Mouse (Mus musculus): Measurements from ENCODE around the gene Hdac9. TPM values are rescaled to one million over a fixed set of nuclear protein-coding genes. Genes with fewer than 3 reads are reported as not detected.

The Hdac9 gene
- total RNA-seq, 2 experiments from 2014 or later = 3.6 to 4.0 TPM

DNA sequence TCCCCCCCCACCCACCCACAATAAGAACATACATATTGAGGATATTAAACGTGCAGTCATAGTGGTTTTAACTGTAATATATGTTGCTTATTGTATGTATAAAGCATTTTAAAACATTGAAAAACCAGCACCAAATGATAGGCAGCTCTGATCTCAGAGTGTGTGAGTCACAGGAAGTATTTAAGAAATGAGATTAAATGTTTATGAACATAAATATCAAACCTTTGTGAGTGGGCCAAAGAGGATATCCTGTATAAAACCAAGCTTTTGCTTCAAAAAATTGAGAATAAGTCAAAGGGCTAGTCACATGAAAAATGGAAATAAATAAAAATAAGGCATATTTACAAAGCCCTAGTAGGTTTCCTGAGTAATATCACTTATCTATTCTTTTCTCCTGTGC is 667.7 kb downstream of the Hdac9 start:
- no peak for DNase-seq (ENCODE audit: low spot score in 2 of 2)

DNA sequence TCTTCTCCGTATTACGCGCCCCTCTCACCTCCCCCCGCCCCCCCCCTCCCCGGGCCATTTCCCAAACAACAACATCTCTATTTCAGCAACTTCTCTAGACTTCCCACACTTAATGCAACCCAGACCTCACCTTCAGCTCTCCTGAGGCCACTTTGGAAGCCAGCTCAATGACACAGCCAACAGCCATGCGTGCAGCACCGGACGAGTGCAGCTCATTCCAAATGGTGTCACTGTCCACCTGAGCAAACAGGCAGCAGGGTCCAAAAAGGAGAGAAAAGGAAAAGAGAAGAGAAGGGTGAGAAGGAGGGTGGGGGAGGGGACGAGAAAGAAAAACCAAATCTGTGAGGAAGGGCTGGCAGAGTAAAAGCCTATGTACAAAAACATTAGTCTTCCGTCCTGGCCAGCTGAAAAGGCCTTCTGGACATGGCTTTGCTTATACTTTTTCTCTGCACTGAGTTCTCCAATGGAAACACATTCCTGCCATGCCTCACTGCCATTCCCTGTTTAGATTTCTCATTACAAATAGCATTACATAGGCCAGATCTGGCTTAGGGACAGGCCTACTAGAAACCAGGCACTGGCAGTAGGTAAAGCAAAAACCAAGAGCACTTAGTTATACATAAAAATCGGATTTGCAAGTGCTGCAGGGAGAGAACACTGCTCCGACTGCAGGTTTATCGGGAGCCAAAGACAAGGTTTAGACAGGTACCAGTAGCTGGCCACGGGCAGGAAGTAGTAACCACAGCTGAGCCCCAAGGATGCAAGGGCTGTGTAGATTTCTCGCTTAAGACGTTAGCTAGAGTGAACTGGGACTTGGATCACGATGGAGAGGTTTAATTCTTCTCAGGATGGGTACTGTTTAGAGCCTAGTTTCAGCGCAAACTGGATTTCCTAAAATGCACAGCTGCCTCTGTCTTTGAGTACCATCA is 668.4 kb downstream of the Hdac9 start:
- DNase-seq (ENCODE audit: low spot score in 2 of 2) = no peak

DNA sequence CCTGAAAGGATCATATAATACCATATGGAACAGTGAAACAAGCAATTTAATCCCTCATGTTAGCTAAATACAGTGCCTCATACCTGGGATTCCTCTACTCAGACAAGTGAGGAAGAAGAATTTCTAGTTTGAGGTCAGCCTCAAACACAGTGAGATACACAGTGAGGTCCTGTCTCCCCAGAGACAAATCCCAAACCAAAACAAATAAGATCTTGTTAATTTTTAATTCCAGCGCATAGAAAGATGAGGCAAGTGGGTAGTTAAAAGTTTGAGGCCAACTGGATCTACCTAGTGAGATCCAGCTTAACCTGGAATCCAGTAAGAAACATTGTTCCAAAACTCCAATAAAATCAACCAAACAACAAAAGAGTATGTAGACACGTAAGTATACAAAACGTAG is 678.1 kb downstream of the Hdac9 start:
- no peak for DNase-seq (ENCODE audit: low spot score in 2 of 2)

DNA sequence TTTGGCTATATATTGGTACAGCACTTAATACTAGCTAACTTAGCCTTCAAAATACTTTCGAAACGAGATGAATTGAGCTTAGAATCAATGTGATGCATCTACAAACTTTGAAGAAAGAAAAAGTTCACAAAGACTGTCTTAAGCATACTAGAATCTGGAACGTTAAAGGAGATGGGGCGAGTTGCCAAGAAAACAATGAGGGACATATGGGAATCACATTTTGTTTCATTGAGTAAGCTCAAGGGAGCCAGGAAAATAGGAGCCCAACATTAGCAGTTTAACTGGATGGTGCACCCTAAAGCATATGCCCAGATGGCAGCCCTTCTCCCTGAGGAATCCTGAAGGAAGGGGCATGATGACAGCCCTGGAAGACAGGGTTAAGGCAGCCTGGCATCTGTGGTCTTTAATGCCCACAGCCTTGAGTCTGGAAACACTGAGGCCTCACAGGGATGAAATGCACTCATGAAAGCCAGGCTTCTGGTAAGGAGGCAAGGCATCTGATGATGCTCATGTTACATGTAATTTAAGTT is 685.2 kb downstream of the Hdac9 start:
- no peak for DNase-seq (ENCODE audit: low spot score in 2 of 2)

DNA sequence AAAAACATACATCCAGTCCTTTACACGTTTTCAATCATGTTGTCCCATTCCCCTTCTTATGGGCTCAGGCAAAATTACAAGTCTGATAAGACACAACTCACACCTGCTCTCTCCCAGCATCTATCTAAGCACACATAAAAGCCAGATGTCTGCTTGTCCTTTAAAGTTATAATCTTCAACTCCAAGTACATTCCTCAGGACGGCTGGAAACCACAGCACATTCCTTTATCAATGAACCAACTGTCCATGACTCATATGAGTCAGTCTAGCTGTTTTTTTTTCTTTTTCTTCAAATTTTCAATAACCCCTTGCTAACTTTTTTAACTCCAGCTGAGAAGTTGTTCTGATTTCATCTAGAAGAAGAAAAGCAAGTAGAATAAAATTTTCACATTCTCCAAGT is 692.4 kb downstream of the Hdac9 start:
- no peak for DNase-seq (ENCODE audit: low spot score in 2 of 2)

DNA sequence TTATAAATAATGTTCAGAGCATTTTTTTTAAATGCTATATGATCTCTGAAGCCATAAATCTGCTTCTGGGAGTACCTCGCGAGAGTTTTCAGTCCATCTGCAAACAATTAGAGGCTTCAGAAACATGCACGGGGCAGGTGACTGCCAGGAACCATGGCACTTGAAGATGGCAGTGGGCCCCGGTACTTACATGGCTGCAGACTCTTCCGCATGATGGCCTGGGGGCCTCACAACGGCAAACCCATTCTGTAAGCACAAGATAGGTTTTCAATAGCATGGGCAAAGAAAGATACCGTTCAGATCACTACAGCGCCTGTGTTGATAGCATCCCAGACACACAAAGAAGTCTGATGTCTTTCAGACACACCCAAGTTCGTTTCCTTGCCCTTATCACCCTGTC is 695.9 kb downstream of the Hdac9 start:
- no peak for DNase-seq (ENCODE audit: low spot score in 2 of 2)

DNA sequence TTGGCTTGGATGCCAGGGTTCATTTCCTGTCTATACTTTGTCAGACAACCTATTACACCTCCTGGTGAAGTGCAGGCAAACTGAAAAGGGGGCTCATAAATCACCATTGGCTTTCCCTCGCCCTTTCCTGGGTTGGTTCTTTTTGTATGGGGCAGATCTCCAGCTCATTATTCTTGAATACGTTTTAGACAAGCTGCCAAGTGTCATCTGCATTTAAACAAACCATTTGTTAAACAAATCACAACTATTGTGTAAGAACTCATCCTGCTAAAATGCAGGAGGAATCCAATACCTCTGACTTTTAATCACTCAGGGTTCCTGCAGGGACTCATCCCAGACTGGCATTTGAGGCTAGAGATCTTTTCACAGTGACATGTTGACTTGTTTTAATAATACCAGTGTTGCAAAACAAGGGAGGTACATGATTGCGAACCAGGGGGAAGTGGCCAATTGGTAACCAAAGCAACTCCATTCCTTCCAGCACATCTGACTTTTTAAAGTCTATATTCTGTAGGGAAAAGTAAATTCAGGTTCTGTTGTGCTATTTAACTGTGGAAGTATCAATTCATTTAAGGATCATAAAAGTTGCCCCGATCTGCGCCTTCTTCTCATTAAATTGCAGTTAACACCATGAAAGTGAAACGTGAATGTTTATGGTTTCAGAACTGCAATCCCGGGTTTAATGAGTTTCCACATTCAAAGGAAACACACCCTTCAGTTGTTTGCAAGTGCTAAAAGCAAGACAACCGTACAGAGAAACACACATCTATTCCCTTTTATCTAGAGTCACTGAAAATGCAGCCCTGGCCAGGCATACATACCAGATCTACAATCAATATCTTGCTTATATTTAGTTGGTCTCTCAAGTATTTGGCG is 696.6 kb downstream of the Hdac9 start:
- no peak for DNase-seq (ENCODE audit: low spot score in 2 of 2)

DNA sequence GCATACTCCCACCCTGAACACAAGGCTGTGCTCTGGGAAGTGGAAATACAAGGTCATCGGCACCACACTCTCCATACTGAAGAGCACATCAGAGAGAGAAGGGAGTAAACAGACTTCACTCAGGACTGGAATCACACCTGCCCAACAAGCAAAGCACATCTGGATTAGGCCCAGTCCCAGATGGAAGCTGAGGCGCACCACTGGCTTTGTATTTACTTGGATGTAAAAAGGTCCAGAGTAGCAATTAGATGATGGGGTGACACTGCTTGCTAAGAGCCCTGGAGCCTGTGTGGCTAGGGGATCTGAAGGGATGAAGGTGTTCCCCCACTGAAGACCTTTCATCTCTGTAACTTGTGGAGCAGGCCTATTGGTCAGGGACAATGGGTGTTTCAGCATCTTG is 698.3 kb downstream of the Hdac9 start:
- no peak for DNase-seq (ENCODE audit: low spot score in 2 of 2)

DNA sequence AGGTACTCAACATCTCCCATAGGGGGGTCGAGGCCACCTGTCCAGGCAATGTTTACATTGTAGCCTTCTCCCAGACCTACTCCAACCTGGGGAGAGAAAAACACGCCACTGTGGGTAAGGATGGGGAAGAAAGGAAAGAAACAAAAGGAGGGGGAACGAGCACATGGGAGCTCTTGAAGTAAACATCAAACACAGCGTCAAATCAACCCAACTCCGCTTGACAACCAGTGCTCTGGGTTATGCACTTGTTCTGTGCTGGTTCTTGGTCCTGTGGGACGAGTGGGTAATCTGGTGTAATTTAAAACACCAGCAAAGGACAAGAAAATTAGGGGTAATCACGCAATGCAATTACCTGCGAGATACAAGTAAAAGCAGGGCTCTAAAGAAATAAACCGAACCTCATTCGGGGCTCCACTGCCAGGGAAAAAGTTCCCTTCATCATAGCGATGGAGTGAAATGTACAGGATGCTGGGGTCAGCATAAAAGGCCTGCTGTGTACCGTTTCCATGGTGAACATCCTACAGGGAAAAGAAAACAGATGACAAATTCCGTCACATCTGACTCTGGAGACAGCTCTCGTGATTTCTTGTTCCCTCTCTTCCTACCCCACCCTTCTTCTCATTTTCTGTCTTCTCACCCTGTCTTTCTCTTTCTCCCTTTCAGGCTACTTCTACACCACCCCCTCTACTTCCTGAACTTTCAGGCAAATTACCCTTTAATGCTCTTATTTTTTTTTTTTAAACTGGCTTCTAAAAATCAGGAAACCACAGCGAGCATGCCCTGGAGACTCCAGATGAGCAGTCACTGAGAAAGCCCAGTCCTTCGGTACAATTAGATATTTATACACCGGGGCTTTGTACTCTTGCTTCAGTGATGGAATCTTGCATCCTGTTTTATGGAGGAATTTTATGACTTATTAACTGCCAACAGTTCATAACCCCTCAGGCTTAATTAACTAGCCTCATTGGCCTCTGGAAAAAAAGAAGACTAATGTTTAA is 701.6 kb downstream of the Hdac9 start:
- DNase-seq (ENCODE audit: low spot score in 2 of 2) = no peak

DNA sequence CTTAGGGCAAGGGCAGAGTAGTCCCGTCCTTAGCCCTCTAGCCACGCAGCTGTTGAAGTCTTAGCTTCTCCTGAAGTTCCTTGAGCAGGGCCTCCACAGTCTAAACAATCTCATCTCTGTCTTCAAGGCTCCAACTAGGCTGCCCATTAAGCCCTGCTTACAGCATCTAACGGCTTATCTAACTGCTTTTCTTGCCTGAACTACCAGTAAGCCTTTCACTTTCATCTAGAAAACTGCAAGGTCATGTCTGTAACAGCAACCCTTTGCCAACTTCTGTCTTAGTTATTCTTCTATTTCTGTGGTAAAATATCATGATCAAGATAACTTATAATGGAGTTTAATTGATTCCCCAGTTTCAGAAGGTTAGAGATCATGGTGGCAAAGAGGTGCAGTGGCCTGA is 704.7 kb downstream of the Hdac9 start:
- DNase-seq (ENCODE audit: low spot score in 2 of 2) = no peak

DNA sequence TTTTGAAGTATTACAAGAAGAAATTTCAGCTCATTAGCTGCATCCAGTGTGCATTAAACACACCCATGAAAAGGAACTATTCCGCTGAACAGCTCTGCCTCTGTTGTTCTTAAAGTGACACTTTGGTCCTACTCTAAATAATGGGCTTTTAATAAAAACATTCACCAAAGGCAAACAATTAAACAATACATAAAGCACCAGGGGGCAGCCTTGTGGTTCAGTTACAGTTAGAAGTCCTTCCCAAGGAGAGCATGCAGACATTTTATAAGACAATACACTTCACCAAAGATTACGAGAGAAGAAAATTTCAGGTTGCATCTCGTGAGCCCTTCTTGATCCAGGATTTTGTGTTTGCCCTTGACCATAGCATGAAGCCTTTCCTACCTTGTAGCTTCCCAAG is 715.4 kb downstream of the Hdac9 start:
- no peak for DNase-seq (ENCODE audit: low spot score in 2 of 2)

DNA sequence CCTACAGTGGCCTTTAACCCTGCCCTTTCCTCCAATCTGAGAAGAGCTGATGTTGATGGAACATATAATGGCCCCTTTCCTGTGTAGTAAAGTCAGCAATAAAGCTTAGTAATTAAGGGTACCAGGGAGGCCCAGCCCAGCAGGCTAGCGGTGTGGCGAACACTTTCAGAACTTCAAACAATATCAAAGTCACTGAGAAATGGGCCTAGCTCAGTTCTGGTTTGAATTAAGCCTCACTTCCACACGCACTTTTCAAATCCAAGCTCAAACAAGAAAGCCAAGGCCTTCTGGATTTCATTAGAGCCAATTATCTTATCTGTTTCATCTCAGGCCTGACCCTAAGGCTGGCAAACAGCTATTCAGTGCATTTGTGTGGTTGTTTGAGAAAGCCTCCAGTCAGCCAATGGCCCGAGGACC is 716.9 kb downstream of the Hdac9 start:
- DNase-seq (ENCODE audit: low spot score in 2 of 2) = no peak

DNA sequence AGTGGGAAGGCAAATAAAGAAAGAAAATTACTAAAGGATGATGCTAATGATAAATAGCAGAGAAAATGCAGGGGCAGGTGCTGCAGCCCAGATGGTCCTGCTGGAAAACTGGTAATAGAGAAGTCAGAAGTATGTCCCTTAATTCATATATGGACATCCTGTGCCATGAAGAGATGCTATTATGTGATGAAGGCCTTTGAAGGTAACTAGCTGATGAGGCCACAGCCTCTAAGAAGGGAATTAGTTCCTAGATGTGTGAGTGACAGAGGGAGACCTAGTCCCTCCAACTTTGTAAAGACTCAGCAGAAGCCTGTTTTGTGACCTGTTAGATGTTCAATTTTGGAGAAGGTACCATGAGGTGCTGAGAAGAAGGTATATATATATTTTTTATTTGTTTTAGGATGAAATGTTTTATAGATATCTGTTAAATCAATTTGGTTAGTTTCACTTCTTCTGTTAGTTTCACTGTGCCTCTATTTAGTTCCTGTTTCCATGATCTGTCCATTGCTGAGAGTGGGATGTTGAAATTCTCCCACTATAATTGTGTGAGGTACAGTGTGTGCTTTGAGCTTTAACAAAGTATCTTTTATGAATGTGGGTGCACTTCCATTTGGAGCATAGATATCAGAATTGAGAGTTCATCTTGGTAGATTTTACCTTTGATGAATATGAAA is 721.6 kb downstream of the Hdac9 start:
- no peak for DNase-seq (ENCODE audit: low spot score in 2 of 2)

DNA sequence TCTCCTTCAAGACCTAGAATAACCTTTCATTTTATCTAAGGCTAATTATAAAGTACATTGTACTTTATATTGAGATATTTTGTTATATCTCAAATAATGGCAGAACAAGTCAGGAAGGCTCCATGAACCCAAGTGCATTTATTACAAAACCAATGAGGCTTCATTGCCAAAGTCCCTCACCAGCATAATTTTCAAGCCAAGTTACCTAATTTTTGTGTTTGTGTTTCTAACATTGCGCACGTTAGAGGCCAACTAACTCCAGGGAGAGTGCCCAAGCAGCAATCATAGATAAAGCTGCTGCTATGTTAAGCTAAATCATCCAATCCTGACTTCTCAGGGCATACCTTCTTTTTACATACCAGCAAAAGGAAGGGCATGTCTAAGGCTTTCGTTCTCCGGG is 722.8 kb downstream of the Hdac9 start:
- no peak for DNase-seq (ENCODE audit: low spot score in 2 of 2)

DNA sequence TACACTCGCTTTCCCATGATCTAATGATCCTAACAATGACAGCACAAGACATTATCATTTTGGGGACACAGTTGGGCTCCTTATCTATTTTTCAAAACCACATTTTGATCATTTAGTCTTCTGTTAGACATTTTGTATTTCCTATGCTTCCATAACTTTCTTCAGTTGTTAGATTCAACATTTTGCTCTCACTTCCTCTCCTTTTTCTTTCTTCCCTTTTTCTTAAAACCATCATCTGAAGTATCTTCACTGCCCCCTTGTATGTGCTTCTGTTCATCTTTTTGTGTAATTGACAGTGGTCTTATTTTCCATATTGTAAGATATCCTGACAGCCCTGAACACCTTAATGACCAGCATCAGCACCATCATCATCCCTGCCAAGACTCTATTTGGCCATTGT is 725.6 kb downstream of the Hdac9 start:
- no peak for DNase-seq (ENCODE audit: low spot score in 2 of 2)

DNA sequence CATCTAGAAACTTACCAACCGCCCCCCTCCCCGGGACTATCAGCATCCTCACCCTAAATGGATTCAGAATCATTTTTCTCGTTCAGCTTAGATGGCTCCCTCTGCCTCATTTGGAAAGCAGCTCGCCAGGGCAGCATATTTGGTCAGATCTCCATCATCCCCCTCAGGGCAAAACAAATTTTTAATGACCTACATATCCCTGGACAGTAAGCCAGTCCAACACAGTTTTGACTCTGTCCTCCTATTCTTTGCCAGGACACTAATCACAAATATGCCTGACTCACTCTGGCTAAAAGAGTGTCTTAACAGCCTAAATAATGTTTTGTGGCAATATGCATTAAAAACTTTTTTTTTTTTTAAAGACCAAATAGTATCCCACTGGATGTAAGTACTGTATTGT is 738.0 kb downstream of the Hdac9 start:
- DNase-seq (ENCODE audit: low spot score in 2 of 2) = no peak

DNA sequence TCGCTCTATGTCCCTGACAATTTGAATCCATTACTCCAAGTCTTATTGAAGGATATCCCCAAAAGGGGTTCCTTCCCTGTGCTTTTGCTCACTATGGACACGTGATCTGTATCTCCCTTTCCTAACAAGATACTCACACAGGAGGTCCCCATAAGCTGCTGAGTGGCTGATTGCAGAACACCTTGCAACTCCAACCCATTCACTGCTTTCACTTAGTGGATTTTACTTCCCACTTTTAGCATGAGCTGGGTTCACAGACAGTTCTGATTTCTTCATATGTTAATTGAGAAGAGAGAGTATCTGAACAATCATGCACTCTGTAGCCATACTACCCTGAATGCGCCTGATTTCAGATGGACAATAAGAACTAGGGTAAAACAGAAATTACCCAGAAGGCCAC is 740.1 kb downstream of the Hdac9 start:
- DNase-seq (ENCODE audit: low spot score in 2 of 2) = no peak

DNA sequence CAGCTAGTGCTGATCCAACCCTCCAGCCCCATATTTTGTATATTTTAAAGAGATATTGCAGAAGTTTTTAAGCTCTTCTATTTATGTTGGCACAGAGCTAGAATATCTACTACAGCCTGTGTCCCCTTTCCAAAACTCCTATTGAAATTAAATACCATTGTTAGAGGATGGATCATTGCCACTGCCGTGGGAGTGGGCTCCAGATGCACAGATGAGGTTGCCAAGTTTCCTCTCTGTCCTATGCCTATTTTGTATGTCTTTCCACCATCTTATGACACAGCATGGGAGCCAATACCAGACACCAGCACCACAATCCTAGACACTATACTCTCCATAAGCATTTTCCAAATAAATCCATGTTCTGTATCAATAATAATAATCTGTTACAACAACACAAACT is 743.9 kb downstream of the Hdac9 start:
- no peak for DNase-seq (ENCODE audit: low spot score in 2 of 2)

DNA sequence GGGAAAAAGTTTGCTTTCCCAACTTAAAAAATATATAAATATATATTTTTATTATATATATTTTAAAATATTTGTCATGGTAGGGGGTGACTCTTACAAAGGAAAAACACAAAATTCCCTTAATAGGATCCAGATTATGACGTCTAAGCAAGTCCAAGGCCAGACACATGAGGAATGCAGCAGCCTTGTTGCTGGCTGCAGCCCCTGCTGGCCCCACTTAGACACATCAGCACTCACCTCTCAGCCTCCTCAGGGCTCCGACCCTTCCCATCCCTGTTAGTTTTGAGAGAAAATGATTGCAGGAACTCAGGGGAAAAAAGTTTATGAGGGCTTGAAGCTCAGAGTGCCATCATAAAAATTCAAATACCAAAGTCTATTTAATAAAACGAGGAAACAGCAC is 746.3 kb downstream of the Hdac9 start:
- DNase-seq (ENCODE audit: low spot score in 2 of 2) = no peak

DNA sequence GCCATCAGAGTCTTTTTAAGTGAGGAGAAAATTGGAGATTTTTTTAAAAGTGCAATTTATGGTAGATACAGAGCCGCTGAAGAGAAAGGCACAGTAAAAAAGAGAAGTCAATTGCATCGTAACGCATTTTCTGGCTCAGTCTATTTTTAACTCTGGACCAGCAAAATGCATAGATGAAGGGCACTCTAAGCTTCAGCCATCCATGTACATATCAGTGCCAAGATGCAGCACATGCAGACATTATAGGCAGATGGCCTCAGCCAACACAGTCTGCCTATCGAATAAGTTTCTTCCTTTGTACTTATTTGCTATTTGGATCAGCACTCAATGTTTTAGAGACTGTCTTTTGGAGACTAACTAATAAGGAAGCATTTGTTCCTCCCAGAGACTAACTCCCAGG is 751.2 kb downstream of the Hdac9 start:
- DNase-seq (ENCODE audit: low spot score in 2 of 2) = no peak
